Mouse (Mus musculus) midbrain, embryonic 13.5 days (tissue): ENCODE results near the gene Sez6. TPM values are rescaled to one million over a fixed set of nuclear protein-coding genes. Genes with fewer than 3 reads are reported as not detected.

Experiments
- ATAC-seq: fragments of 200-750 bp; cut with Nextera tagmentation; 2 replicates; pipeline ENCODE4 v1.8.0; 2017; ENCODE audit warnings: mild to moderate bottlenecking, moderate TSS enrichment, moderate library complexity
- H3K27ac ChIP-seq: fragments of 300-500 bp; sonication (generic); 2 replicates; pipeline ENCODE4 v1.5.1; 2015; ENCODE audit warnings: inconsistent platforms, mild to moderate bottlenecking, moderate library complexity
- H3K27me3 ChIP-seq: fragments of 300-500 bp; sonication (generic); 2 replicates; pipeline ENCODE4 v1.6.1; 2015; ENCODE audit warnings: mild to moderate bottlenecking, inconsistent platforms
- H3K36me3 ChIP-seq: fragments of 300-500 bp; sonication (generic); 2 replicates; pipeline ENCODE4 v1.6.1; 2015; ENCODE audit warnings: mild to moderate bottlenecking, inconsistent platforms
- H3K4me1 ChIP-seq: fragments of 300-500 bp; sonication (generic); replicated peaks from 2 replicates; pipeline ENCODE4 v1.6.1; 2015; ENCODE audit warnings: inconsistent platforms
- H3K4me2 ChIP-seq: fragments of 300-500 bp; sonication (generic); replicated peaks from 2 replicates; pipeline ENCODE4 v1.6.1; 2015; ENCODE audit warnings: moderate library complexity, mild to moderate bottlenecking, inconsistent platforms
- H3K4me3 ChIP-seq: fragments of 300-500 bp; sonication (generic); replicated peaks from 2 replicates; pipeline ENCODE4 v1.5.1; 2015; ENCODE audit warnings: mild to moderate bottlenecking, inconsistent platforms
- H3K9ac ChIP-seq: fragments of 300-500 bp; sonication (generic); replicated peaks from 2 replicates; pipeline ENCODE4 v1.6.1; 2015; ENCODE audit warnings: mild to moderate bottlenecking, inconsistent platforms
- H3K9me3 ChIP-seq: fragments of 300-500 bp; sonication (generic); 2 replicates; pipeline ENCODE4 v1.6.1; 2016; ENCODE audit warnings: mild to moderate bottlenecking, inconsistent platforms
- WGBS: fragments of 180-500 bp; shearing (Covaris S2); methylation state at CpG from one replicate; pipeline ENCODE4 v1.1.7; 2015; 5-methylcytosine and 5-hydroxymethylcytosine counted together
- polyA plus RNA-seq: library from polyadenylated mRNA; unstranded; fragments of >200 nt; fragmentation: Nextera tagmentation; extraction: Ambion mirVana; gene quantifications from 2 replicates; pipeline ENCODE4 v1.2.1, GENCODE M21; 2015

Sez6 gene
- polyA plus RNA-seq, 1 experiment from 2014 or later = 118 TPM

DNA sequence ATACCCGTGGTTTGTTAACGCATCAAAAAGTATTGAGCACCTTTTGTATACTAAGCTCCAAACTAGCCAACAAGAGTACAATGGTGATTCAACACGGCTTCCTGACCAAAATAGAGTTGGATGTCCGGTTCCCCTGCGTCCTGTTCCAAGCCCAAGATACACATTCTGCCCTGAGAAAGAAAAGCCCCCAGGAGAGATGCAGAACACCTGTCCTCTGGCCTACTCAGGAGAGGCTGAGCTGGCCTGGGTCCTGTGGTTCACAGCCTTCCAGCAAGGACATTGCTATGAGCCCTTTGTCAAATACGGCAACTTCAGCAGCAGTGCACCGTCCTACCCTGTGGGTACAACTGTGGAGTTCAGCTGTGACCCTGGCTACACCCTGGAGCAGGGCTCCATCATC is 42.9 kb downstream of the Sez6 start:
- 0 out of 2 replicates have a peak overlapping the region, but pooled peaks have one; percentile 12 for H3K9ac ChIP-seq
- no peak overlapping the region for H3K4me2 ChIP-seq
- H3K9me3 ChIP-seq = no peaks in the 10 kb centered on the region
- ATAC-seq = no peak
- peaks cover 59% of the 10 kb centered on the region for H3K36me3 ChIP-seq
- H3K27me3 ChIP-seq = peaks cover 42% of the 10 kb centered on the region
- H3K4me1 ChIP-seq = no peaks in the 10 kb centered on the region
- no peak overlapping the region for H3K27ac ChIP-seq
- WGBS = 89% methylated on average over 7 of the region's 7 CpGs
- no peak overlapping the region for H3K4me3 ChIP-seq

DNA sequence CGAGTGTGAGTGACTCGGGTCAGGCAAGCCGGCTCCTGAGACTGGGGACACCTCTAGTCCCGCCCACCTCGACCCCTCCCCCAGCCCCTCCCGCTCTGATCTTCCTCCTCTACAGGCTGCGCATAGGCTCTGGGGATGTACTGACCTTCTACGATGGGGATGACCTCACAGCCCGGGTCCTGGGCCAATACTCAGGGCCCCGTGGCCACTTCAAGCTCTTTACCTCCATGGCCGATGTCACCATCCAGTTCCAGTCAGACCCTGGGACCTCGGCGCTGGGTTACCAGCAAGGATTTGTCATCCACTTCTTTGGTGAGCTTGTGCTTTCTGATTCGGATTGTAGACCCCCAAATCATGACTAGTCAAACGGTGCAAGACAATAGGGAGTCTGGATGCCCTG is 43.7 kb downstream of the Sez6 start:
- peaks cover 53% of the 10 kb centered on the region for H3K36me3 ChIP-seq
- H3K27me3 ChIP-seq = peaks cover 45% of the 10 kb centered on the region
- no peak overlapping the region for H3K4me2 ChIP-seq
- no peak overlapping the region for H3K9ac ChIP-seq
- no peaks in the 10 kb centered on the region for H3K9me3 ChIP-seq
- no peak overlapping the region for H3K4me3 ChIP-seq
- H3K27ac ChIP-seq = no peak overlapping the region
- ATAC-seq = no peak
- H3K4me1 ChIP-seq = no peaks in the 10 kb centered on the region
- WGBS = 56% methylated on average over 15 of the region's 15 CpGs

DNA sequence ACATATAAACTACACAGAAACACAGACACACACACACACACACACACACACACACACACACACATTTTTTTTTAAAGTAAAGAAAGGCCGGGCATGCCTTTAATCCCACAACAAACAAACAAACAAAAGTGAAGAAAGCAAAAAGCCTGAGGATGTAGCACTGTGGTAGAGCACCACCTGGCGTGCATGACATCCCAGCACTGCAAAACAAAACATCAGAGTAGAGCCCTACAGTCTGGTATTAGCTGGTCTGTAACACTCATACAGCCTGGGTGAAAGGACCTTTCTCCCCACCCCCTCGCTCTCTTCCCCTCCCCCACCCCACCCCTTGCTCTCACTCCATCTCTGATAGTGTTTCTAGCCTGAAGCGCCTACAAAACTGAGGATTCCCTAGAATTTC is 45.3 kb downstream of the Sez6 start:
- 21% methylated on average over 4 of the region's 4 CpGs for WGBS

DNA sequence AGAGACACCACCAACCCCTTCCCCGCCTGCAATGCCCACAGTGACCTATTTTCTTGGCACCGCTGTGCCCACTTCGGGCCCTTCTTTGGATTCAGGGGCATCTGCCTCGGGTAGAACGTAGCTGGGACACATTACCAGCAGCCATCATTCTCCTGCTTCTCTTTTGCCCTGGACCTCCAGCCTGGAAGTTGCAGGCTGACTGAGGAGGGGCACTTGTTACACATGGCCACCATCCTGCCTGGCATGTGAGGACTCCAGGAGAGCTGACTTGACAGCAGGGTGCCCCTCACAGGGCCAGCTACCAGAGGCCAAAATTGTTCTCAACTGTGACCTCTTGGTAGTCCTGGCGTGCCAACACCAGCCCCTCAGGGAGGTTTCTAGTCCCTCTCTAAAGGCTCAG is 47.6 kb downstream of the Sez6 start:
- H3K9me3 ChIP-seq = no peaks in the 10 kb centered on the region
- no peak for ATAC-seq
- no peak overlapping the region for H3K27ac ChIP-seq
- H3K9ac ChIP-seq = no peak overlapping the region
- 87% methylated on average over 6 of the region's 6 CpGs for WGBS
- H3K4me3 ChIP-seq = no peak overlapping the region
- peaks cover 9% of the 10 kb centered on the region; the same call in 1 of the 2 replicates for H3K4me1 ChIP-seq
- H3K4me2 ChIP-seq = no peak overlapping the region
- peaks cover 38% of the 10 kb centered on the region for H3K36me3 ChIP-seq
- H3K27me3 ChIP-seq = peaks cover 36% of the 10 kb centered on the region

More for the DNA sequence above, 45.3 kb downstream of the Sez6 start:
- Histone ChIP-seq H3K4me2 (no peak overlapping the region), H3K36me3 (peaks cover 43% of the 10 kb centered on the region), H3K9ac (no peak overlapping the region), H3K27me3 (peaks cover 41% of the 10 kb centered on the region), H3K4me1 (peaks cover 4% of the 10 kb centered on the region; the same call in 1 of the 2 replicates), H3K9me3 (no peaks in the 10 kb centered on the region), H3K27ac (no peak overlapping the region), H3K4me3 (no peak overlapping the region)
- no peak for ATAC-seq

DNA sequence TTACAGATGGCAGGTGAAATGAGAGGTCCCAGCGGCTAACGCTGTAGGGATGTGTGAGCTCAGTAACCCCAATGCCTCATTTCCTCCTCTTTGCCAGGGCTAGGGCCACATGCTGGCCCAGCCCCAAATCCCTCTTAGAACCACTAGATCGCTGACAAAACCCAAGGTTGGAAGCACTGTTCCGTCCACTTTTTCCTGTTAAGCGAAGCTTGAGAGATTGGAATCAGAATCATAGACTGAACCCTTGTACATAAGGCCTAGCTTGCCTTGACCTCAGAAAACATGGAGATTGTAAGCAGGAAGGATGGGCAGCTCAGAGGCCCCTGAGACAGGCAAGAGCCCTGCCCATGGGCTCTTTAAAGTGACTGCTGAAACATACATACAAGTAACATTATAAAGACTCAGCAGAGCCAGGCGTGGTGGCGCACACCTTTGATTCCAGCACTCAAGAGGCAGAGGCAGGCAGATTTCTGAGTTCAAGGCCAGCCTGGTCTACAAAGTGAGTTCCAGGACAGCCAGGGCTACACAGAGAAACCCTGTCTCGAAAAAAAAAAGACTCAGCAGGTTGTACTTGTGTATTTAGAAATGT is 48.7 kb downstream of the Sez6 start:
- Histone ChIP-seq H3K9me3 (no peaks in the 10 kb centered on the region), H3K4me2 (no peak overlapping the region), H3K36me3 (peaks cover 26% of the 10 kb centered on the region), H3K4me3 (no peak overlapping the region), H3K4me1 (peaks cover 9% of the 10 kb centered on the region; the same call in 1 of the 2 replicates), H3K9ac (no peak overlapping the region), H3K27me3 (peaks cover 25% of the 10 kb centered on the region), H3K27ac (no peak overlapping the region)
- ATAC-seq = no peak
- WGBS = 85% methylated on average over 8 of the region's 8 CpGs

DNA sequence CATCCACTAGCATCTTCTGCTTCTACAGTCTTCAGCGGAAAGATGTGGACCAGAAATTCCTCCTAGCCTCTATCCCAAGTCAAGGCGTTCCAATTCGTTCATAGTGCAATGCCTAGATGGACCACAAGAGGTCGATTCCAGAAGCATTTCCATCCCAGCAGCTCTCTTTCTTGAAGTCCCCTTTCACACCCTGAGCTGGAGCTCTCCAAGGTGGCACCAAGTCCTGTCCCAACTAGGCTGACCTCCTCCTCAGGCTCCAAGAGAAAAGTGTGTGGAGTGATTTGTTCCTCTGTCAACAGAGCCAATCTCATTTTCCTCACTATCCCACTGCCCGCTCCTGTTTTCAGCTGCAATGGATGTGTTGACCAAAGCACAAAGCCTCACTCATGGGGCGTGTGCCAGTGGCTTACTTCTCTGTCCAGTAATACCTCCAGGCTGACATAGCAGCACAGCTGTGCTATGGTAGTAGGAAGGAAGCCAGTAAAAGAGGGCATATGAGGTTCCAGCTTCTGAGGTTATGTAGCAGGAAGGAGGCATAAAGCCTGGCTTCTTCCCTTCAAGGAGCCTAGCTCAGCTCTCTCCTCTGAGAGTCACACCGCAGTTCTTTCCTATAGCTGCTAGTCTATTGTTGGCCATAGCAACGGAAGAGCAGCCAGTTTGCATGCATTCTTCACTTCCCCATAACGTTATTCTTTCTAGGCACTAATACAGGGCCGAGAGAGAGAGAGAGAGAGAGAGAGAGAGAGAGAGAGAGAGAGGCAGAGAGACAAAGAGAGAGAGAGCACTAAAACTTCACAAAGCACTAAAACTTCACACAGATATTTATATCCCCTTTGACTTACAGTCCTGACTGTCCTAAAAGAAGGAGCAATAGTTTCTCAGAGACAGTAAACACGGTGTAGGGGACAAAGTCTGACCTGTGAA is 49.9 kb downstream of the Sez6 start:
- no peak for ATAC-seq
- Histone ChIP-seq H3K27me3 (peaks cover 25% of the 10 kb centered on the region), H3K9me3 (no peaks in the 10 kb centered on the region), H3K36me3 (peaks cover 22% of the 10 kb centered on the region), H3K9ac (no peak overlapping the region), H3K4me3 (no peak overlapping the region), H3K4me2 (no peak overlapping the region), H3K27ac (0 out of 2 replicates have a peak overlapping the region, but pooled peaks have one; percentile 16), H3K4me1 (peaks cover 16% of the 10 kb centered on the region)
- WGBS = 36% methylated on average over 11 of the region's 11 CpGs

DNA sequence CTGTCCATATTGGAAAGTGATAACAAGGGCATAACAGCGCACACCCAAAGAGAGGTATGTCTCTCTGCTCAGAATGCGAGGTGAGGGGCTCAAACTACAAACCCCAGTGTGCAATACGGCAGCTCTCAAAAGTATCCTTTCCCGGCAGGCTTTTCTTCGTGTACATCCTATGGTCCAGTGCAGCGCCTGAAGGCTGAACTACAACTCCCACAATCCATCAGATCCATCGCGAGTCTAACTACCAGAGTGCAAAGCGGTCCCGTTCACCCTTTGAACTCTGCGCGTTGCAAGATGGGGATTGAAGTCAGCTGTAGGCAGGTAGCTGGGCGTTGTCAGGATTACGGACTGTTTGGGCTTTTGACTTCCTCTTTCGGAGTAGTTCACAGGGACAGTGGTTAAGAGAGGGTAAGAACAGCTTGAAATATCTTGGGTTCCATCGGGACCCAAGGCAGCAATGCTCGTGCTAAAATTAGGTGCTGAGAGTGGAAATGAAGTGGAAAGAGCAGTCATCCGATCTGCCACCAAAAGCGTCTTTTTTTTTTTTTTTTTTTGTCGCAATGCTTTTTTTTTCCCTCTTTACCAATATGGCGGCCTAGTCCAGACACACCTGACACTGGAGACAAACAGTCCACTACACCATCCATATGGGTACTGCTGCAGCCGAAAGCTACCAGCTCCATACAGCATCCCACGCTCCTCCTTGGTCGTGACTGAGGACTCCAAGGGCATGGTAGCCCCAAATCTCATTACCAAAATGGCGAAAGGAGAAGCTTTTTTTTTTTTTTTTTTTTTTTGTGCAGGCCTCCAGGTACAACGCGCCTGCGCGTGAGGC is 51.2 kb downstream of the Sez6 start:
- Histone ChIP-seq H3K9ac (peak overlapping the region; percentile 61), H3K4me2 (peak overlapping the region; percentile 49), H3K9me3 (no peaks in the 10 kb centered on the region), H3K4me3 (peak overlapping the region; percentile 100), H3K4me1 (peaks cover 27% of the 10 kb centered on the region), H3K27me3 (peaks cover 16% of the 10 kb centered on the region), H3K27ac (peak overlapping the region; percentile 97), H3K36me3 (peaks cover 21% of the 10 kb centered on the region)
- peak; percentile 91 for ATAC-seq
- WGBS = under 1% methylated on average over 29 of the region's 29 CpGs

DNA sequence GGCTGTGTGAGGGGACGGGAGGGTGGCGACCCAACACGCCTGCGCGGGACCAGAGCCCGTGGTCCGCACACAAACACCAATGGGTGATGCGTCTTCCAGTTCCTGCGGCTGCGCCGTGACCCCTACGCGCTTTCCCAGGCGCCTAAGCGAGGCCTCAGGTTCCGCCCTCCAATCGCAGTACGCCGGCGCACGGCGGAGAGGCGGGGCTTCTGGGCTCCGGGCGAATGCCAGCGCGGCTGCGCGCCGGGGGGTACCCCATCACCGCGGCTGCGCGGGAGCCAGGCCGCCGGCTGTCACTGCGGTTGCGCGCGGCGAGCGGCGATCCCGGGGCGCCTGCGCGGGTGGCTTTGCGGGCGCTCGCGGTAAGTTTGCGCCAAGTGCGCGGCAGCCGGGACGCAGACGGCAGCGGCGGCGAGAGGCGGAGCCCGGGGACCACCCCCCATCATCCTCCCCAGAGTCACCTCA is 51.9 kb downstream of the Sez6 start, which contains the start of gene Phf12:
Phf12 (plus strand) TSS at position 314 of the 465 bp plus-strand sequence.
- Histone ChIP-seq H3K9me3 (no peaks in the 10 kb centered on the region), H3K36me3 (peaks cover 19% of the 10 kb centered on the region), H3K4me3 (peak within 1 kb of the TSS; percentile 100), H3K27me3 (peaks cover 13% of the 10 kb centered on the region), H3K9ac (peak within 1 kb of the TSS; percentile 99), H3K4me1 (peaks cover 27% of the 10 kb centered on the region), H3K27ac (peak within 1 kb of the TSS; percentile 97), H3K4me2 (peak within 1 kb of the TSS; percentile 91)
- under 1% methylated on average over 57 of the region's 62 CpGs for WGBS
- ATAC-seq = peak; percentile 85

DNA sequence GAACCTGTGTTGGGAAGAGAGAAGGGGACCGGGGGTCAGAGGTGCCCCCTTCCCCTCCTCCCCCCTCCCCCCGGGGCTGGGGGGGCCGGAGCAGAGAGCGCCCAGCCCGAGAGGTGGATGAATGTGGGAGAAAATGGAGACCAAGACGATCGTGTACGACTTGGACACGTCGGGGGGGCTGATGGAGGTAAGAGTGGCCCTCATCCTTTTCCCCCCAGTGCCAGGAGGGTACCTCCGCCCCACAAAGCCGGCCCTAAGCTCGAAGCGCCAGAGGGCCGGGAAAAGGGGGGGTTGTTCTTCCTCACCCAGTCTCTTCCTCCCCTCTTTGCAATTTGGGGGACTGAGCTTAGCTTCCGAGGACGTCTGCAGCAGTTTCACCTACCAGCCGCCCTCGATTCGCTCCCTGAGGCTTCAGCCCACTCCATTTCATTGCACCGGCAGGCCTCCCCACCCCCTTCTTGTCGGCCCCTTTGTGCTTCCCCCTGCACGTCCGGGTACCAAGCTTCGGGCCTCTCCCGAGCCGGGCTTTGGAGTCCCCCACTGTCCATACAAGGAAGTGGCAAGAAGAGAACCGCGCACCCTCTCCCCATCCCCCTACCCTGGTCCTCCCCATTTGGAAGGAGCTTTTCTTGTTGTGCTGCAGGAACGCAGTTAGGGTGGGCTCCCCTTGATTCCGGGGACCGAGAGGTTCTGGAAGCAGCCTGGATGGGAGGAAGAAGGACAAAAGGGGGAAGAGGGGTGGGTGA is 52.8 kb downstream of the Sez6 start:
- H3K36me3 ChIP-seq = peaks cover 12% of the 10 kb centered on the region
- H3K27ac ChIP-seq = peak overlapping the region; percentile 97
- 1% methylated on average over 29 of the region's 32 CpGs for WGBS
- H3K4me2 ChIP-seq = peak overlapping the region; percentile 91
- no peaks in the 10 kb centered on the region for H3K9me3 ChIP-seq
- H3K27me3 ChIP-seq = peaks cover 5% of the 10 kb centered on the region
- peaks cover 27% of the 10 kb centered on the region for H3K4me1 ChIP-seq
- peak overlapping the region; percentile 99 for H3K9ac ChIP-seq
- no peak for ATAC-seq
- peak overlapping the region; percentile 100 for H3K4me3 ChIP-seq

DNA sequence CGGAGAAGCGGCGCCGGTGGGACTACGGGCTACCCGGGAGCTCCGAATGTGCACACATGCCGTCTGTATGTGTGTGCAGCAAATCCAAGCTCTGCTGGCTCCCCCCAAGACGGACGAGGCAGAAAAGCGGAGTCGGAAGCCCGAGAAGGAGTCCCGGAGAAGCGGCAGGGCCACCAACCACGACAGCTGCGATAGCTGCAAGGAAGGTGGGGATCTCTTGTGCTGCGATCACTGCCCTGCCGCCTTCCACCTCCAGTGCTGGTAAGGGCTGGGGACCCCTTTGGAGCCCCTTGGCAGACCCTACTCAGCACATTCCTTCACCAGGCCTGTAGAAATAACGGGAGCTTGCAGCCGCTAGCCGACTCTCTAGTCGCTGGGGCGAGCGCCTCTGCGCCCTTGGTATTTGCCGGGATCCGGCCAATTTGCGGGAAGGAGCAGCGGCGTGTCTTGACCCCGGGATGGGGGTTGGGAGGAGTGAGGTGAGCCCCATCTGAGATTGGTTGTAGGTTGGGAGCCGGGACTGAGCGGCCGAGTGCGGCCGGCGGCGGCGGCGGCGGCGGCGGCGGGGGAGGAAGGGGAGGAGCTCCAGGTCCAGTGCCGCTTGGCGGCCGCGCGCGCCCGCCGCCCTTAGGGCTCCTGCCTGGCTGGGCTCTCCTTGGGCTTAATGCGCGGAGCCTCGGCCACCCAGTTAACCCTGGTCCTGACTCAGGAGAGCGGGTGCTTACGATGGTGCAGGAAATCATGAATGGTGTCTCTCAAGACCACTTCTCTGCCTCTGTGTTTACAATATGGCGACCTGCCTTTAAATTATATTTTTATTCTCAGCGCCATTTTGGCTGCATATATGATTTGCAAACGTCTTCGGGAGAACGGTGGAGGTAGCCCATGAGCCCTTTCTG is 53.6 kb downstream of the Sez6 start:
- no peaks in the 10 kb centered on the region for H3K9me3 ChIP-seq
- peak overlapping the region; percentile 100 for H3K4me3 ChIP-seq
- ATAC-seq = peak; percentile 1; the same call in 1 of the 2 replicates
- H3K4me2 ChIP-seq = peak overlapping the region; percentile 91
- H3K36me3 ChIP-seq = peaks cover 20% of the 10 kb centered on the region
- H3K27ac ChIP-seq = peak overlapping the region; percentile 97
- under 1% methylated on average over 47 of the region's 63 CpGs for WGBS
- no peaks in the 10 kb centered on the region for H3K27me3 ChIP-seq
- H3K9ac ChIP-seq = peak overlapping the region; percentile 99
- peaks cover 27% of the 10 kb centered on the region for H3K4me1 ChIP-seq
